Mouse (Mus musculus) midbrain, embryonic 12.5 days (tissue): ENCODE measurements around the gene Tmem181a. TPM values are rescaled to one million over a fixed set of nuclear protein-coding genes. Genes with fewer than 3 reads are reported as not detected.
"Not testable (repeated sequence)": the region's sequence is repeated elsewhere in the genome, so short reads cannot be mapped to it uniquely, and the experiment has no call there.

Experiments
- ATAC-seq: fragments of 200-750 bp; cut with Nextera tagmentation; 2 replicates; pipeline ENCODE4 v1.8.0; 2017; ENCODE audit warnings: low read depth, moderate TSS enrichment, moderate library complexity; ENCODE audit not compliant: low FRiP score
- H3K27ac ChIP-seq: fragments of 300-500 bp; sonication (generic); replicated peaks from 2 replicates; pipeline ENCODE4 v1.5.1; 2016; ENCODE audit warnings: mild to moderate bottlenecking
- H3K27me3 ChIP-seq: fragments of 300-500 bp; sonication (generic); 2 replicates; pipeline ENCODE4 v1.6.1; 2016; ENCODE audit warnings: mild to moderate bottlenecking
- H3K36me3 ChIP-seq: fragments of 300-500 bp; sonication (generic); 2 replicates; pipeline ENCODE4 v1.6.1; 2016
- H3K4me1 ChIP-seq: fragments of 300-500 bp; sonication (generic); 2 replicates; pipeline ENCODE4 v1.6.1; 2016
- H3K4me2 ChIP-seq: fragments of 300-500 bp; sonication (generic); replicated peaks from 2 replicates; pipeline ENCODE4 v1.6.1; 2016; ENCODE audit warnings: mild to moderate bottlenecking, moderate library complexity
- H3K4me3 ChIP-seq: fragments of 300-500 bp; sonication (generic); 2 replicates; pipeline ENCODE4 v1.5.1; 2016; ENCODE audit warnings: mild to moderate bottlenecking
- H3K9ac ChIP-seq: fragments of 300-500 bp; sonication (generic); replicated peaks from 2 replicates; pipeline ENCODE4 v1.6.1; 2016; ENCODE audit warnings: mild to moderate bottlenecking, moderate library complexity
- H3K9me3 ChIP-seq: fragments of 300-500 bp; sonication (generic); 2 replicates; pipeline ENCODE4 v1.6.1; 2016; ENCODE audit warnings: mild to moderate bottlenecking
- WGBS: fragments of 180-500 bp; shearing (Covaris S2); methylation state at CpG from one replicate; pipeline ENCODE4 v1.1.7; 2016; 5-methylcytosine and 5-hydroxymethylcytosine counted together
- polyA plus RNA-seq: library from polyadenylated mRNA; unstranded; fragments of >200 nt; fragmentation: Nextera tagmentation; extraction: Ambion mirVana; gene quantifications from 2 replicates; pipeline ENCODE4 v1.2.1, GENCODE M21; 2016

Gene Tmem181a
- polyA plus RNA-seq, 1 experiment from 2014 or later, result 28.1 TPM

GRCm38 (mm10) chr17:6279772-6280171, 23.1 kb downstream of the Tmem181a start:
- H3K4me3 ChIP-seq, H3K36me3 ChIP-seq, H3K9ac ChIP-seq, H3K9me3 ChIP-seq, ATAC-seq, H3K4me1 ChIP-seq, H3K27ac ChIP-seq, H3K27me3 ChIP-seq, H3K4me2 ChIP-seq: not testable (repeated sequence)
- WGBS, result 87% methylated on average over 10 of the region's 10 CpGs

GRCm38 (mm10) chr17:6280513-6280912, 23.9 kb downstream of the Tmem181a start:
- H3K4me2 ChIP-seq, H3K9ac ChIP-seq, H3K4me3 ChIP-seq, H3K9me3 ChIP-seq, H3K27ac ChIP-seq, H3K4me1 ChIP-seq, H3K27me3 ChIP-seq, ATAC-seq, H3K36me3 ChIP-seq: not testable (repeated sequence)
- WGBS, result 91% methylated on average over 16 of the region's 19 CpGs

- H3K4me2 ChIP-seq, H3K4me3 ChIP-seq, H3K9me3 ChIP-seq, H3K27ac ChIP-seq, H3K36me3 ChIP-seq, H3K27me3 ChIP-seq, H3K9ac ChIP-seq, H3K4me1 ChIP-seq, ATAC-seq: not testable (repeated sequence)
- WGBS, result 95% methylated on average over 8 of the region's 10 CpGs
These were observed 26.5 kb downstream of the Tmem181a start for GRCm38 (mm10) chr17:6283137-6283536.

- not testable (repeated sequence) for H3K4me2 ChIP-seq, H3K4me1 ChIP-seq, H3K9me3 ChIP-seq, H3K36me3 ChIP-seq, H3K27me3 ChIP-seq, H3K9ac ChIP-seq, H3K27ac ChIP-seq, H3K4me3 ChIP-seq, ATAC-seq
- 97% methylated on average over 5 of the region's 5 CpGs for WGBS
These were observed 29.5 kb downstream of the Tmem181a start for GRCm38 (mm10) chr17:6286169-6286568.

GRCm38 (mm10) chr17:6289045-6289444, 32.4 kb downstream of the Tmem181a start:
- H3K4me3 ChIP-seq, H3K27me3 ChIP-seq, H3K4me2 ChIP-seq, H3K9me3 ChIP-seq, ATAC-seq, H3K9ac ChIP-seq, H3K36me3 ChIP-seq, H3K27ac ChIP-seq, H3K4me1 ChIP-seq: not testable (repeated sequence)
- WGBS, result 95% methylated on average over 12 of the region's 12 CpGs

- ATAC-seq, H3K4me3 ChIP-seq: not testable (repeated sequence)
- WGBS, result no CpG with 5 or more reads among the region's 5 CpGs
These were observed 37.2 kb downstream of the Tmem181a start for GRCm38 (mm10) chr17:6293882-6294281.

GRCm38 (mm10) chr17:6297060-6297795, 40.6 kb downstream of the Tmem181a start:
- 88% methylated on average over 9 of the region's 15 CpGs for WGBS
- not testable (repeated sequence) for ATAC-seq, H3K9ac ChIP-seq, H3K27ac ChIP-seq, H3K36me3 ChIP-seq, H3K9me3 ChIP-seq, H3K4me1 ChIP-seq, H3K27me3 ChIP-seq, H3K4me3 ChIP-seq, H3K4me2 ChIP-seq

More at GRCm38 (mm10) chr17:6293882-6294281, 37.2 kb downstream of the Tmem181a start:
- not testable (repeated sequence) for H3K4me2 ChIP-seq, H3K27ac ChIP-seq, H3K9me3 ChIP-seq, H3K9ac ChIP-seq, H3K4me1 ChIP-seq, H3K27me3 ChIP-seq, H3K36me3 ChIP-seq

- H3K4me1 ChIP-seq, ATAC-seq, H3K27ac ChIP-seq, H3K4me2 ChIP-seq, H3K9ac ChIP-seq, H3K9me3 ChIP-seq, H3K36me3 ChIP-seq, H3K27me3 ChIP-seq, H3K4me3 ChIP-seq: not testable (repeated sequence)
- 64% methylated on average over 5 of the region's 12 CpGs for WGBS
These were observed 43.7 kb downstream of the Tmem181a start for GRCm38 (mm10) chr17:6300190-6300863.

- not testable (repeated sequence) for H3K4me3 ChIP-seq, H3K9ac ChIP-seq, H3K9me3 ChIP-seq, H3K36me3 ChIP-seq, ATAC-seq, H3K4me1 ChIP-seq, H3K27me3 ChIP-seq, H3K27ac ChIP-seq, H3K4me2 ChIP-seq
- WGBS, result 94% methylated on average over 5 of the region's 6 CpGs
These were observed 48.2 kb downstream of the Tmem181a start for GRCm38 (mm10) chr17:6304891-6305290.

- H3K27ac ChIP-seq, H3K4me2 ChIP-seq, H3K4me3 ChIP-seq, H3K9ac ChIP-seq, ATAC-seq, H3K27me3 ChIP-seq, H3K36me3 ChIP-seq, H3K9me3 ChIP-seq, H3K4me1 ChIP-seq: not testable (repeated sequence)
- 93% methylated on average over 12 of the region's 12 CpGs for WGBS
These were observed 49.1 kb downstream of the Tmem181a start for GRCm38 (mm10) chr17:6305656-6306270.

- H3K4me2 ChIP-seq, H3K36me3 ChIP-seq, H3K27me3 ChIP-seq, H3K9me3 ChIP-seq, H3K9ac ChIP-seq, H3K4me1 ChIP-seq, ATAC-seq, H3K27ac ChIP-seq, H3K4me3 ChIP-seq: not testable (repeated sequence)
- WGBS, result 89% methylated on average over 11 of the region's 13 CpGs
These were observed 49.8 kb downstream of the Tmem181a start for GRCm38 (mm10) chr17:6306503-6306902.

- H3K9me3 ChIP-seq, ATAC-seq, H3K4me1 ChIP-seq, H3K36me3 ChIP-seq, H3K27me3 ChIP-seq, H3K4me2 ChIP-seq, H3K9ac ChIP-seq, H3K27ac ChIP-seq, H3K4me3 ChIP-seq: not testable (repeated sequence)
- whole genome bisulfite sequencing, result 93% methylated on average over 7 of the region's 7 CpGs
These were observed 55.1 kb downstream of the Tmem181a start for GRCm38 (mm10) chr17:6311716-6312115.
